Mouse (Mus musculus): ENCODE results near the gene Ankrd17. TPM values are rescaled to one million over a fixed set of nuclear protein-coding genes. Genes with fewer than 3 reads are reported as not detected.

Ankrd17 gene
- polyA plus RNA-seq, 1 experiment from 2014 or later = 28.4 TPM

GRCm38 (mm10) chr5:90373708-90374107 is 7.3 kb upstream of the Ankrd17 start:
- no peaks in the 10 kb centered on the region for H3K36me3 ChIP-seq (ENCODE audit: control insufficient read depth, insufficient read depth, low read length)
- peaks cover 3% of the 10 kb centered on the region for H3K9me3 ChIP-seq (replicated peaks; ENCODE audit: control insufficient read depth, low read length, poor library complexity, severe bottlenecking)
- no peak overlapping the region for H3K27ac ChIP-seq (ENCODE audit: low read length)
- no peak overlapping the region for H3K4me2 ChIP-seq (ENCODE audit: low read length)
- H3K9ac ChIP-seq (ENCODE audit: low read depth, low read length) = no peak overlapping the region
- no peak overlapping the region for H3K4me3 ChIP-seq (ENCODE audit: low read depth, low read length)
- H3K27me3 ChIP-seq (ENCODE audit: control insufficient read depth, insufficient read depth, low read depth, low read length) = no peaks in the 10 kb centered on the region
- ATAC-seq = no peak
- 94% methylated on average over 4 of the region's 4 CpGs for WGBS
- no peaks in the 10 kb centered on the region for H3K4me1 ChIP-seq (ENCODE audit: control insufficient read depth, insufficient read depth, low read length)

- 87% methylated on average over 5 of the region's 5 CpGs for WGBS
Observed at GRCm38 (mm10) chr5:90370401-90370800, 4.0 kb upstream of the Ankrd17 start.

GRCm38 (mm10) chr5:90367067-90367303 is 608 bp upstream of the Ankrd17 start, which contains the start of gene Gm9958:
Gene Gm9958, plus strand, starts transcription at chr5:90367204.
- ATAC-seq = no peak; the same call in 1 of the 2 replicates
- Histone ChIP-seq H3K27ac (ENCODE audit: low read length) (peak within 1 kb of the TSS; percentile 96), H3K9ac (ENCODE audit: low read depth, low read length) (peak within 1 kb of the TSS; percentile 86), H3K4me3 (ENCODE audit: low read depth, low read length) (peak within 1 kb of the TSS; percentile 95), H3K36me3 (ENCODE audit: control insufficient read depth, insufficient read depth, low read length) (no peaks in the 10 kb centered on the region), H3K27me3 (ENCODE audit: control insufficient read depth, insufficient read depth, low read depth, low read length) (no peaks in the 10 kb centered on the region), H3K4me2 (ENCODE audit: low read length) (peak within 1 kb of the TSS; percentile 83), H3K4me1 (ENCODE audit: control insufficient read depth, insufficient read depth, low read length) (peaks cover 28% of the 10 kb centered on the region), H3K9me3 (replicated peaks; ENCODE audit: control insufficient read depth, low read length, poor library complexity, severe bottlenecking) (peaks cover 3% of the 10 kb centered on the region)
- WGBS = under 1% methylated on average over 7 of the region's 7 CpGs

More at GRCm38 (mm10) chr5:90370401-90370800, 4.0 kb upstream of the Ankrd17 start:
- Histone ChIP-seq H3K9ac (ENCODE audit: low read depth, low read length) (no peak overlapping the region), H3K27ac (ENCODE audit: low read length) (no peak overlapping the region), H3K27me3 (ENCODE audit: control insufficient read depth, insufficient read depth, low read depth, low read length) (no peaks in the 10 kb centered on the region), H3K4me1 (ENCODE audit: control insufficient read depth, insufficient read depth, low read length) (peaks cover 8% of the 10 kb centered on the region), H3K4me2 (ENCODE audit: low read length) (no peak overlapping the region), H3K36me3 (ENCODE audit: control insufficient read depth, insufficient read depth, low read length) (no peaks in the 10 kb centered on the region), H3K4me3 (ENCODE audit: low read depth, low read length) (no peak overlapping the region), H3K9me3 (replicated peaks; ENCODE audit: control insufficient read depth, low read length, poor library complexity, severe bottlenecking) (peaks cover 3% of the 10 kb centered on the region)
- ATAC-seq = no peak

- peak; percentile 26 for ATAC-seq
- no peaks in the 10 kb centered on the region for H3K9me3 ChIP-seq (replicated peaks; ENCODE audit: control insufficient read depth, low read length, poor library complexity, severe bottlenecking)
- H3K27ac ChIP-seq (ENCODE audit: low read length) = peak overlapping the region; percentile 96
- H3K9ac ChIP-seq (ENCODE audit: low read depth, low read length) = peak overlapping the region; percentile 86
- peak overlapping the region; percentile 95 for H3K4me3 ChIP-seq (ENCODE audit: low read depth, low read length)
- WGBS = under 1% methylated on average over 51 of the region's 61 CpGs
- H3K27me3 ChIP-seq (ENCODE audit: control insufficient read depth, insufficient read depth, low read depth, low read length) = no peaks in the 10 kb centered on the region
- no peaks in the 10 kb centered on the region for H3K36me3 ChIP-seq (ENCODE audit: control insufficient read depth, insufficient read depth, low read length)
- peak overlapping the region; percentile 62 for H3K4me2 ChIP-seq (ENCODE audit: low read length)
- peaks cover 28% of the 10 kb centered on the region for H3K4me1 ChIP-seq (ENCODE audit: control insufficient read depth, insufficient read depth, low read length)
Observed at GRCm38 (mm10) chr5:90365141-90365951, 1.0 kb downstream of the Ankrd17 start.

- H3K9me3 ChIP-seq (replicated peaks; ENCODE audit: control insufficient read depth, low read length, poor library complexity, severe bottlenecking) = no peaks in the 10 kb centered on the region
- peak overlapping the region; percentile 95 for H3K4me3 ChIP-seq (ENCODE audit: low read depth, low read length)
- H3K36me3 ChIP-seq (ENCODE audit: control insufficient read depth, insufficient read depth, low read length) = no peaks in the 10 kb centered on the region; the same call in 1 of the 2 replicates
- peaks cover 28% of the 10 kb centered on the region for H3K4me1 ChIP-seq (ENCODE audit: control insufficient read depth, insufficient read depth, low read length)
- H3K9ac ChIP-seq (ENCODE audit: low read depth, low read length) = peak overlapping the region; percentile 86
- H3K4me2 ChIP-seq (ENCODE audit: low read length) = peak overlapping the region; percentile 62
- no peak for ATAC-seq
- no peaks in the 10 kb centered on the region for H3K27me3 ChIP-seq (ENCODE audit: control insufficient read depth, insufficient read depth, low read depth, low read length)
- WGBS = 5% methylated on average over 6 of the region's 6 CpGs
- H3K27ac ChIP-seq (ENCODE audit: low read length) = no peak overlapping the region
Observed at GRCm38 (mm10) chr5:90364526-90364925, 1.9 kb downstream of the Ankrd17 start.

GRCm38 (mm10) chr5:90355824-90356223 is 10.6 kb downstream of the Ankrd17 start:
- no peak overlapping the region for H3K27ac ChIP-seq (ENCODE audit: low read length)
- H3K9me3 ChIP-seq (replicated peaks; ENCODE audit: control insufficient read depth, low read length, poor library complexity, severe bottlenecking) = no peaks in the 10 kb centered on the region
- H3K36me3 ChIP-seq (ENCODE audit: control insufficient read depth, insufficient read depth, low read length) = no peaks in the 10 kb centered on the region; the same call in 1 of the 2 replicates
- H3K4me3 ChIP-seq (ENCODE audit: low read depth, low read length) = no peak overlapping the region
- H3K4me2 ChIP-seq (ENCODE audit: low read length) = no peak overlapping the region
- no peak for ATAC-seq
- no peaks in the 10 kb centered on the region for H3K27me3 ChIP-seq (ENCODE audit: control insufficient read depth, insufficient read depth, low read depth, low read length)
- H3K4me1 ChIP-seq (ENCODE audit: control insufficient read depth, insufficient read depth, low read length) = 0 out of 2 replicates have a peak, but pooled peaks cover 3% of the 10 kb centered on the region
- H3K9ac ChIP-seq (ENCODE audit: low read depth, low read length) = no peak overlapping the region
- 92% methylated on average over 3 of the region's 3 CpGs for WGBS

- WGBS = 95% methylated on average over 4 of the region's 4 CpGs
- Histone ChIP-seq H3K4me2 (ENCODE audit: low read length) (no peak overlapping the region), H3K9ac (ENCODE audit: low read depth, low read length) (no peak overlapping the region), H3K4me3 (ENCODE audit: low read depth, low read length) (no peak overlapping the region), H3K27ac (ENCODE audit: low read length) (no peak overlapping the region), H3K4me1 (ENCODE audit: control insufficient read depth, insufficient read depth, low read length) (0 out of 2 replicates have a peak, but pooled peaks cover 3% of the 10 kb centered on the region), H3K36me3 (ENCODE audit: control insufficient read depth, insufficient read depth, low read length) (no peaks in the 10 kb centered on the region), H3K9me3 (replicated peaks; ENCODE audit: control insufficient read depth, low read length, poor library complexity, severe bottlenecking) (no peaks in the 10 kb centered on the region), H3K27me3 (ENCODE audit: control insufficient read depth, insufficient read depth, low read depth, low read length) (no peaks in the 10 kb centered on the region)
- no peak for ATAC-seq
Observed at GRCm38 (mm10) chr5:90353552-90354317, 12.6 kb downstream of the Ankrd17 start.

GRCm38 (mm10) chr5:90346877-90347276 is 19.5 kb downstream of the Ankrd17 start:
- Histone ChIP-seq H3K27me3 (ENCODE audit: control insufficient read depth, insufficient read depth, low read depth, low read length) (no peaks in the 10 kb centered on the region), H3K4me1 (ENCODE audit: control insufficient read depth, insufficient read depth, low read length) (no peaks in the 10 kb centered on the region), H3K4me2 (ENCODE audit: low read length) (no peak overlapping the region), H3K27ac (ENCODE audit: low read length) (no peak overlapping the region), H3K36me3 (ENCODE audit: control insufficient read depth, insufficient read depth, low read length) (no peaks in the 10 kb centered on the region), H3K4me3 (ENCODE audit: low read depth, low read length) (no peak overlapping the region), H3K9ac (ENCODE audit: low read depth, low read length) (no peak overlapping the region), H3K9me3 (replicated peaks; ENCODE audit: control insufficient read depth, low read length, poor library complexity, severe bottlenecking) (no peaks in the 10 kb centered on the region)
- over 99% methylated on average over 3 of the region's 3 CpGs for WGBS
- ATAC-seq = no peak

- ATAC-seq = no peak
- H3K4me1 ChIP-seq (ENCODE audit: control insufficient read depth, insufficient read depth, low read length) = peaks cover 8% of the 10 kb centered on the region
- H3K27ac ChIP-seq (ENCODE audit: low read length) = no peak overlapping the region
- 73% methylated on average over 4 of the region's 4 CpGs for WGBS
- H3K9ac ChIP-seq (ENCODE audit: low read depth, low read length) = no peak overlapping the region
- H3K4me3 ChIP-seq (ENCODE audit: low read depth, low read length) = no peak overlapping the region
- no peaks in the 10 kb centered on the region for H3K27me3 ChIP-seq (ENCODE audit: control insufficient read depth, insufficient read depth, low read depth, low read length)
- H3K4me2 ChIP-seq (ENCODE audit: low read length) = no peak overlapping the region
- no peaks in the 10 kb centered on the region for H3K36me3 ChIP-seq (ENCODE audit: control insufficient read depth, insufficient read depth, low read length)
- H3K9me3 ChIP-seq (replicated peaks; ENCODE audit: control insufficient read depth, low read length, poor library complexity, severe bottlenecking) = no peaks in the 10 kb centered on the region
Observed at GRCm38 (mm10) chr5:90340847-90341246, 25.5 kb downstream of the Ankrd17 start.

Data from midbrain, embryonic 16.5 days (tissue).